Mouse (Mus musculus): ENCODE measurements around the gene Prr11.
"Not testable (repeated sequence)": the region's sequence is repeated elsewhere in the genome, so short reads cannot be mapped to it uniquely, and the experiment has no call there.

The Prr11 gene

GRCm38 (mm10) chr11:87108409-87108754 is at the start of gene Prr11:
Prr11 (minus strand) TSS chr11:87108708.
- no peak for DNase-seq

- no peak for DNase-seq
Observed at GRCm38 (mm10) chr11:87158012-87158411, 49.5 kb upstream of the Prr11 start.

- no peak for DNase-seq
Observed at GRCm38 (mm10) chr11:87136233-87136632, 27.7 kb upstream of the Prr11 start.

GRCm38 (mm10) chr11:87126824-87127816 is 18.6 kb upstream of the Prr11 start, which contains the start of gene Trim37:
Trim37 (plus strand) TSS chr11:87127077.
- peak; percentile 85 for DNase-seq

- no peak for DNase-seq
Observed at GRCm38 (mm10) chr11:87126281-87126823, 17.8 kb upstream of the Prr11 start.

GRCm38 (mm10) chr11:87125562-87125961 is 17.1 kb upstream of the Prr11 start:
- no peak for DNase-seq

GRCm38 (mm10) chr11:87121864-87122263 is 13.4 kb upstream of the Prr11 start:
- DNase-seq: no peak

GRCm38 (mm10) chr11:87110172-87110909 is 1.8 kb upstream of the Prr11 start:
- no peak for DNase-seq

- DNase-seq: peak; percentile 44
Observed at GRCm38 (mm10) chr11:87109519-87110171, 1.1 kb upstream of the Prr11 start.

GRCm38 (mm10) chr11:87108755-87109518 is 429 bp upstream of the Prr11 start, which contains the start of gene Ska2:
Ska2 (plus strand) TSS chr11:87109234.
- peak; percentile 96 for DNase-seq

GRCm38 (mm10) chr11:87087142-87087541 is 21.4 kb downstream of the Prr11 start:
- DNase-seq: no peak

- DNase-seq: peak; percentile 85
Observed at GRCm38 (mm10) chr11:87086290-87086984, 22.1 kb downstream of the Prr11 start, which contains the start of gene Smg8. Smg8 (minus strand) TSS chr11:87086774.

GRCm38 (mm10) chr11:87085461-87085860 is 23.0 kb downstream of the Prr11 start:
- no peak for DNase-seq

GRCm38 (mm10) chr11:87083712-87084111 is 24.8 kb downstream of the Prr11 start:
- no peak for DNase-seq

GRCm38 (mm10) chr11:87073866-87074440 is 34.6 kb downstream of the Prr11 start, which contains the start of gene Gdpd1:
Gdpd1 (minus strand) TSS chr11:87074062.
- peak; percentile 95 for DNase-seq

GRCm38 (mm10) chr11:87073343-87073865 is 35.1 kb downstream of the Prr11 start:
- DNase-seq: peak; percentile 43

GRCm38 (mm10) chr11:87062087-87062486 is 46.4 kb downstream of the Prr11 start:
- DNase-seq: no peak

GRCm38 (mm10) chr11:87060410-87060809 is 48.1 kb downstream of the Prr11 start:
- DNase-seq: no peak

- DNase-seq: no peak
Observed at GRCm38 (mm10) chr11:87056286-87056685, 52.2 kb downstream of the Prr11 start.

GRCm38 (mm10) chr11:87048900-87049299 is 59.6 kb downstream of the Prr11 start:
- DNase-seq: not testable (repeated sequence)

Measured in thymus, postnatal 14 days (tissue).